Mouse (Mus musculus): Measurements from ENCODE around the gene Cdkn2c.
"Not testable (repeated sequence)": the region's sequence is repeated elsewhere in the genome, so short reads cannot be mapped to it uniquely, and the experiment has no call there.

Gene Cdkn2c

DNA sequence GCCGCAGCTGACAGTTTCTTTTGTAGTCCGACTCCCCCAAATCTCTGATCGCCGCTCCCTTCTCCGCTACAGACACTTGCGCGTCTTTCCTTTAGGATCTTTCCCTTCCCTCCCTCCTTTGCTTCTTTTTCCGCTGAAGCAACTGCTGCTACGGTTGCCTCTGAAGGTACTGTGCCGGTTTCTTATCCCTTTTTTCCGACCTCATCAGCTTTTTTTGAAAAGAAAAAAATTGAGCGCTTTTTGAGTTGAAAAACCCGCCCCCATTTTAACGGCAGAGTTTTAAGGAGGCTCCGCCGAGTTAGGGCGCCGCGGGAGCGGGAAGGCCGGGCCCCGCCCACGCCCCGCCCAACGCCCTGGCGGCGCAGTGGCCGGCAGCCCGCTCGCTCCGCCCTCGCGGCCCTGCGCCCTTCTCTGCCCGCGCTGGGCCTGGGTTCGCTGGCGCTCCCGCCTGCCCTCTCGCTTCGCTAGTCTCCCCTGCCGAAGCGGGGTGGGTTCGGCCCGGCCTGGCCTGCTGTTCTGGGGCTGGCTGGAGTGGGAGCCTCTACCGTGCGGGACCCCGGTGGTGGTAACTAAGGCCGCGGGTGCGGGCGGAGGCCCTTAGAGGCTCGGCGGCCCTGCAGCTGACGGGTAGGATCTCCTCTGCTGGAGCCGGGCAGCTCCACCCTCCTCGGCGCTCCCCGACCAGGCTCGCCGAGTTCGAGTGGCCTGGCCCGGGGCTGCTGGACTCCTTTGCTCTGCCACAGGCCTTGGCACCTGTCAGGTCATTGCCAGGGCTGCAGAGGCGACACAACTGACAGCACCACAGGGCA, at the start of gene Cdkn2c:
TSS of gene Cdkn2c (minus strand) at position 729 of the 809 bp plus-strand sequence.
- DNase-seq = peak; percentile 68

- no peak for DNase-seq
Measured at GRCm38 (mm10) chr4:109705349-109705748, 38.4 kb upstream of the Cdkn2c start.

GRCm38 (mm10) chr4:109703568-109703967, 36.6 kb upstream of the Cdkn2c start:
- DNase-seq = no peak

GRCm38 (mm10) chr4:109700727-109701126, 33.7 kb upstream of the Cdkn2c start:
- DNase-seq = not testable (repeated sequence)

DNA sequence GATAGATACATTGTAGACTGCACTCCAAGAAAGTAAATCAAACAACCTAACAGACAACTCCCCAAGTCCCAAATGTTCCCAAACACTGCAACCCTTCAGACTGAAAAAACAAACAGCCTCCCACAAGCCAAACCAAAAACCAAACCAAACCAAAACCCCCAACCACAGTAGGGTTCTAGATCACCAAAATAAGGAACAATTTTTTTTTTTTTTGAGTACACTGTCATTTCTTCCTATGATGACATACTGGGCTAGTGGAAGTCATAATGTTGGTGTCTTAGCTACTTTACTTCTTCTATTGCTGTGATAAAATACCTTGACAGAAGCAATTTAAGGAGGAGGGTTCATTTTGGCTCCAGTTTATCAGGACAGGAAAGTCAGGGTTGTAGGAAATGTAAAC, 25.7 kb upstream of the Cdkn2c start:
- no peak for DNase-seq

- no peak for DNase-seq
Measured at GRCm38 (mm10) chr4:109683561-109683960, 16.6 kb upstream of the Cdkn2c start.

DNA sequence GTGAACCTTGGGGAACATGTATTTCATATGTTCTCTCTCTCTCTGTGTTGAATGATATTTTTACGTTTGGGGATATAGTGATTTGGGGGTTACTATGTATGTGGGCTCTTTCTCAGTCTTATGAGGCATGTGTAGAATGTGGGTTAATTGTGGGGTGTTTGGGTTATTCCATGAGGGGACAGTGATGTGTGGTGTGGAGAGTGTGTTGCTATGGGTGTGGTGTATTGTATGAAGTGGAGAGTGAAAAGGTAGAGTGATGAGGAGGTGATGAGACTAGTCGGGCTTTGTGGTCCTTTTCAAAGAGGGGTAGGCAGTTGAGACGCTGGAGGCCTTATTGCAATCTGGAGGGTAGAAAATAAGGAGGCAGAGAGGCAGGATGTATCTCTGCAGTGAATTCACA, 10.2 kb upstream of the Cdkn2c start:
- DNase-seq = no peak

GRCm38 (mm10) chr4:109676218-109677215, 9.5 kb upstream of the Cdkn2c start, which contains the start of gene Faf1:
Faf1 (plus strand) TSS chr4:109676588.
- peak; percentile 98 for DNase-seq

GRCm38 (mm10) chr4:109674097-109674496, 7.1 kb upstream of the Cdkn2c start:
- DNase-seq = no peak

DNA sequence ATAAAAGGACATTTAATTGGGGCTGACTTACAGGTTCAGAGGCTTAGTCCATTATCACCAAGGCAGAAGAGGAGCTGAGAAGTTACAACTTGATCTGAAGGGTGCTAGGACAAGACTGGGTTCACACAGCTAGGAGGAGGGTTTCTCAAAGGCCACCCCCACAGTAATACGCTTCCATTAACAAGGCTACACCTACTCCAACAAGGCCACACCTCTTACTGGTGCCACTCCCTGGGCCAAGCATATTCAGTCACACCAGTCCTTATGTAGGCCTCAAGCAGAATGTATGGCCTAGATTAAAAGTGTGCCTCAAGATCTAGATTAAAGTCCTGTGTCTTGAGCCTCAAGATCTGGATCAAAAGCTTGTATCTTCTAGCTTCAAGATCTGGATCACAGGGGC, 5.0 kb upstream of the Cdkn2c start:
- no peak for DNase-seq

- no peak for DNase-seq
Measured at GRCm38 (mm10) chr4:109670213-109670612, 3.2 kb upstream of the Cdkn2c start.

DNA sequence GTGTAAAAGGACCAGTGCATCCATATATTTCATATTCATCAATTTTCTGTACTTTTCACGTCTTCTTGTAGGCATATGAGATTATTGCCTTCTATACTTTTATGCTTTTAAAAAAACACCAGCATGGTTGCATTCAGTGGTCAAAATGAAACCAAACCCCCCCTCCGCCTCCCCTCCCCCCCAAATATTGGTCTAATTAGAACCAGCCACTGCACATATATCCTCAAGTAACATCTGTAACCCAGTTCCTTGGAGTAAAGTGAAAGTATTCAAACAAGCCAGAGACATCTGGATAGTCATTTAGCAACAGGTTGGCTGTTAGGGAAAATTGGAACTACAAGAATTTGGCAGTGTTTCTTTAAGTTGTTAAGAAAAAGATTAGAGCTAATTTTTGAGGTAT, 529 bp upstream of the Cdkn2c start:
- DNase-seq = no peak

GRCm38 (mm10) chr4:109665982-109666460, 968 bp downstream of the Cdkn2c start:
- peak; percentile 12 for DNase-seq

- peak; percentile 26 for DNase-seq
Measured at GRCm38 (mm10) chr4:109665101-109665981, 1.6 kb downstream of the Cdkn2c start.

- DNase-seq = no peak
Measured at GRCm38 (mm10) chr4:109664091-109664490, 2.9 kb downstream of the Cdkn2c start.

DNA sequence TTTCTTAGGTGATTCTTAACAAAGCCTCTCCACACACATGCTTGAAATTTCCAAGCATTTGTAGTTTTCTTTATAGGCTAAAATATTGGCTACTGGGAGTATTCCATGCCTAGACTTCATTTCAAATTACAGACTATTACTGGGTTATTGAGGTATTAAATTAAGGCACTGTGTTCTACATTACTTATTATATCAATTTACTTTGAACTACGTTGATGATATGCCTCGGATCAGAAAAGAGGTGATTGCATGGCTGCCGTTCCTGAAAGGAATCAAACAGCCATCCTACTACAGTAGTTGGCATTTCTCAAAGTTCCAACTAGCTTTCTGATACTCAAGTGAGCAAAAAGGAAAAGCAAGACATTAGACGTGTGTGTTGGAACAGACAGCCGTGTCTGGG, 4.7 kb downstream of the Cdkn2c start:
- DNase-seq = no peak

GRCm38 (mm10) chr4:109661183-109661582, 5.8 kb downstream of the Cdkn2c start:
- no peak for DNase-seq

GRCm38 (mm10) chr4:109660568-109660967, 6.4 kb downstream of the Cdkn2c start:
- no peak for DNase-seq

GRCm38 (mm10) chr4:109659571-109659970, 7.4 kb downstream of the Cdkn2c start:
- DNase-seq = no peak

DNA sequence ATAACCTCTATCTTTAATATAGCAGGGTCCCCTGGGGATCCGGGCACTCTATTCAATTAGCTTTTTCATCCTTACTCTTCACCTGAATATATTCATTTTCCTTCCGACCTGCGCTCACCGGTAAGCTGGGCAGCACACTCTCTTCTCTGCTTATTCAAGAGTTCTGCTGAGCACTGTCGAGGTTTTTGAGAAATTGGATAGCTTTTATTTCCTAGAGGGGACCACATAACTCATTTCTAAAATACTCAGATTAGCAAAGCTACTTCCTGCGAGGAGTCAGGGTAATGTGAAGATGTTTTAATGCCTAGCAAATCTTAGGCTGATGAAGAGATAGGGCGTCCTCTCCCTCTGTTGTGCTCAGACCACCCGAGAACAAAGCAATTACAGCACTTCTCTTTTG, 8.2 kb downstream of the Cdkn2c start:
- DNase-seq = no peak

DNA sequence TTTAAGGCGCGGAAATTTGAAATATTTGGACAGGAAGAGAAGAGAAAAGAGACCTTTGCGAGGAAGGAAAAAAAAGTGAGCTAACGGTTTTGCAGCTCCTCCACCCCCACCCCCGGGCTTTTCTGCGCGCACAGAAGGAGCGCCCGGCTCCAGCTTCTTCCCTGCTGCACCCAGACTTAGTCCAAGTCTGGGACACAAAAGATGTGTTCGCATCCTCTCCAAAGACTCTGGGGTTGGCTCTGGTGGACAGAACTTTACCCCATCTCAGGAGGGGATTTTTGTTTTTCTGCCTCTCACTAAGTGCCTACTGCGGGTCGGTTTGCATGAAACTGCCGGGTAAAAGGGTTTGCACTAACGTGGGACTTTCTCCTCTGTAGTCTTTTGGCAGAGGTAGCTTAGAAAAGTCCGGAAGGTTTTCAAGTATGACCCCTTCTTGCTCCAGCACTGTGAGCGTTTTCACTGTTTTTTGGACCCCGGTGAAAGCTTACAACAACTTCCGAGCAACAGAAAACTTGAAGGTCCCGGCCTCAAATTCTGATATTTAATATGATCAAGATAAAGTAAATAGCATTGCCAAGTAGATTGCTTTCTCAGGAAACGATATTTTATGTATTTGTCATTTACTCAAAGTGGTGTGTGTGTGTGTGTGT, 9.0 kb downstream of the Cdkn2c start:
- DNase-seq = no peak

Measured in layer of hippocampus, adult 9-11 months (tissue).